Mouse (Mus musculus): ENCODE data around the gene Magi1.

The Magi1 gene

GRCm38 (mm10) chr6:94111833-94112232, 171.9 kb downstream of the Magi1 start:
- no peak for DNase-seq (ENCODE audit: low spot score)

GRCm38 (mm10) chr6:94107401-94108107, 176.2 kb downstream of the Magi1 start:
- no peak for DNase-seq (ENCODE audit: low spot score)

- no peak for DNase-seq (ENCODE audit: low spot score)
These were observed 180.1 kb downstream of the Magi1 start for GRCm38 (mm10) chr6:94103581-94103980.

DNA sequence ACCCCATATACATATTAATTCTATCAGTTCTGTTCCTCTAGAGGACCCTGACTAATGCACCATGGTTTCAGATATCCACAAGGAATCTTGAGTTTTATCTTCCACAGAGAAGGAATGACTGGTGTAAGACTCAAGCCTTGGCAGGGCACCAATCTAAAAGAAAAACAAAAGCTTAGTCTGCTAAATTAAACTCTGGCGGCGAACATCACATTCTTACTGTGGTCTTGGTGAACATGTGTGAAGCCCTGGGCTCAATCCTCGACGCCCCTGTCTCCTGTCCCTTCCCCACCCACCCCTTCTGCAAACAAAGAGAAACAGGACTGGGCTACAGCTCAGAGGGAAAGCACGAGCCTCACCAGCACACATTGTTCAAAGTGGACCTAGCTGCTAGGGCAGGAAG, 182.5 kb downstream of the Magi1 start:
- no peak for DNase-seq (ENCODE audit: low spot score)

DNA sequence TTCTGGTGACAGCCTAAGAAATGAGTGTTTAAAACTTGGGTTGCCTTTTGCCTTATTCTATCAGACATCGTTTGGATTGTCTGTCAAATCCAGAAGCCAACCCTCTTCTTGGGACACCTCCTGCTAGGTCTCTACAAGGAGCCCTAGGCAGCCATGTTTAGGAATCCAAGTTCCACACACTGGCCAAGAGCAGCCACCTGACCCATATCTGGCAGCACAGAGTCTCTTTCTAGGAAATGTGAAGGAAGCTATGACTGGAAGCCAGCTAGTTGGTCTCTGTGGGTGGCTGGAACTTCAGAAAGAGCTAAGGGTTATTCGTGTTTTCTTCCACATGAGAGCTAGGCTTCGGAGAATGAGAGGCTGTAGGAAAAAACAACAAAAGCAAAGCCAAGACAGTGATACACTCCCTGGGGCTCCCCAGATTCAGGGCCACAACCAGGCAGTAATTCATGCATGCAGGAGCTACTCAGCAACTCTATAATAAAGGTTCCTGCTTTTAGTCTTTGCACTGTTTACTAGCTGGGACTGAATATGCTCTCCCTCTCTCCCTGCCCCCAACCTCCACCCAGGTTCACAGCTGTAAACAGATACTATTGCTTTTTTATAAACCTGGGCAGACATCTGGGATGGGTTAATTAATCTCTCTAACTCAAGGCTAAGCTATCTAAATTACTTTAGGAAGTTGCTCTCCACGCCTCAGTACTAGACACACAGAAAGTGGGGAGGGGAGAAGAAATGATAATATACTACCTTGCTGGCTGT, 188.6 kb downstream of the Magi1 start:
- no peak for DNase-seq (ENCODE audit: low spot score)

GRCm38 (mm10) chr6:94092969-94093597, 190.6 kb downstream of the Magi1 start:
- no peak for DNase-seq (ENCODE audit: low spot score)

GRCm38 (mm10) chr6:94092500-94092899, 191.2 kb downstream of the Magi1 start:
- DNase-seq (ENCODE audit: low spot score): no peak

- DNase-seq (ENCODE audit: low spot score): no peak
These were observed 196.9 kb downstream of the Magi1 start for GRCm38 (mm10) chr6:94086855-94087254.

- DNase-seq (ENCODE audit: low spot score): no peak
These were observed 199.0 kb downstream of the Magi1 start for GRCm38 (mm10) chr6:94084752-94085151.

DNA sequence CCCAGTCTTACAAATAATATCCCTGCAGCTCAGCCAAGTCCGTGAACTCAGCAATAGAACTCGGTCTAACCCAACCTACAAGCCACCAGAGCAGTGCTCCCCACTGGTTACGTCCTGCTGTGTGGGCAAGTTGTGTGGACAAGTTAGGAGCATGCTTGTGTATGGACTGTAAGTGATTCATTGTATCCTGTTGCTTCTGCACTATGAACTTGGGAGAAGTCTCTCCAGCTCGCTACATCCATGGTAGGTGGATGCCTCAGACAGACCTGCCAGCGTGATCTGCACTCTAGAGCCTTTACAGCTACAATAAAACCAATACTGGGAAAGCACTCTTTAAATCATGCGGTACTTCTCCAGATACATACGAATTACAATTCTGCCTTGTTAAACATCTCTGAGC, 200.3 kb downstream of the Magi1 start:
- DNase-seq (ENCODE audit: low spot score): no peak

GRCm38 (mm10) chr6:94080933-94081545, 202.7 kb downstream of the Magi1 start:
- no peak for DNase-seq (ENCODE audit: low spot score)

DNA sequence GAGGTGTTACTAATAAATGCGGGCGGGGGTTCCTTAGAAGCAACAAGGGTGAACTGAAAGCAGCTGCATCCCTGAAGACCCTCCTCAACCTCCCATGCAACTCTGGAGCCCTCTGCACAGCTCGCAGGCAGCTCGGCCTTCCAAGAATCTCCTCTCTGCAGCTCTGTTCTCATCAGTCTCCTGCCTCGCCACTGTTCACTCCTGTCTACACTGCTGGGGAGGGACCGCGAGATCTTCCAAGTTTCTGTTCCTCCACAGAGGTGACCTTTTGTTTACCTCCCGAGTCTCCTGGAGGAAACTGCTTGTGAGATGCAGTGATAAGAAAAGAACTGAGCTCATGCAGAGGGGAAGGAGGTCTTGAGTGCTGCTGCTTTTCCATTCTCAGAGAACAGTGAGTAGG, 204.8 kb downstream of the Magi1 start:
- DNase-seq (ENCODE audit: low spot score): no peak

DNA sequence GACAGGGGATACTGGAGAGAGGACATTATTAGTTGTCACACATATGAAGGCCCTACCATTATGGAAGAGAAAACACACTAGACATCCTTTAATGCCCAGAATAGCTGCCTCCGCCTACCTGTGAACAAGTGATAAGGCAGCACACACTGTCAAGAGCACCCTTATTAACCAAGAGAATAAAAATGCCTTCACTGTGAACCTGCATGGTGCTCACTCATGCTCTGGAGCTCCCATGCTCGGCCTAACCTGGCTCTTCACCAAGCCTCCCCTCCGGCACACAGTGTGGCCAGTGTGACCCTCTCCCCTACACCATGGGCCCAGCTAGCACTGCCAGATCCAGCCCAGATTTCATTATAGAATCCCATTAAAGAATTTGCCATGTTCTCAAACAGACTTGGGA, 206.7 kb downstream of the Magi1 start:
- no peak for DNase-seq (ENCODE audit: low spot score)

- no peak for DNase-seq (ENCODE audit: low spot score)
These were observed 207.7 kb downstream of the Magi1 start for GRCm38 (mm10) chr6:94075990-94076389.

- DNase-seq (ENCODE audit: low spot score): no peak
These were observed 208.5 kb downstream of the Magi1 start for GRCm38 (mm10) chr6:94075228-94075627.

DNA sequence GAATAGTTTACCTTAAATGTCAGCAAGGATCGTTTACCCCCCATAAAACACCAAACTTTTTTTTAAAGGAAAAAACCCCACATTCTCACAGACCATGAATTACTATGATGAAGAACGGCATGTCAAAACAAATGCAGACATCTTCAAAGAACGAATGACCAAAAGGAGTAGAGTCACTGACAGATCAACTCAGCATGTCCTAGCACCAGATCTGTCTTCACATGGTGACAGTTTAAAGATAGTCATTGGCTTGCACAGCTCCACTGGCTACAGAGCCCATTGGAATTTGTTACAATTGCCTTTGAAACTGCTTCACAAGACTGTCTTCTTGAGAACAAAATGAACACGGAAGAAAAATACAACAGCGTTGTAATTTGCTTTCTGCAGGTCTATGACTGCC, 212.0 kb downstream of the Magi1 start:
- DNase-seq (ENCODE audit: low spot score): no peak

DNA sequence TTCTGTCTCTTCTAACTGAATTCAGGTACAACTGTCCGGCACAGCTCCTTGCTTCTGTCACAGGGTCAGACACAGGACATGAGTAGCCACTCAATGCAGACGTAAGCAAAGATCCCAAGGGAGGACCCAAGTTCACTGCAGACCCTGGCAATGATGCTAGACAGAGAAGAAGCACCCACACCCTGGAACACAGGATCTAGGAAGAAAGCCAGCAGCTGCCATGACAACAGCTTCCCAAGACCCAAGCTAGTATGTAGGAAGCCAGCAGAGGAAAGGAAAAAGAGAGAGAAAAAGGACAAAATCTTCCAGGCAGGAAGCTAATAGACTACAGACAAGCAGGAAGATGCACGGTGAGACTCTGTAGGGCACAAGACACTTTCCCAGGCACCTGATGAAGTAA, 213.0 kb downstream of the Magi1 start:
- DNase-seq (ENCODE audit: low spot score): no peak

DNA sequence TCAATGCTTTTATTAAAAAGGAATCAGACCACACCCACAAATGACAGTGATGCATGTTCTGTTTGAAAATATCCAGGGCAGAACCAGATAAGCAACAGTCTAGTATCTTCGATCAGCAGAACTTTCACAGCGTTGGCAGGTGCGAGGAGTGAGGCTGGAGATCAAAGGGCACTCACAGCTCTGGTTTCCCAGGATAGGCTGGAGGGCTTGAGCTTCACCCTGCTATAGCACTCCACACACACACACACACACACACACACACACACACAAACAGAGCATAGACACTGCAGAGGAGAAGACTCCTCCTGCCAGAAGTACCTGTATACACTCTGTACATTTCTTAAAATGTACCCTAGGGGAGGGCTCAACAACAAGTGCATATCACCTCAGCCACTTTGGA, 214.3 kb downstream of the Magi1 start:
- DNase-seq (ENCODE audit: low spot score): no peak

GRCm38 (mm10) chr6:94067741-94068450, 215.8 kb downstream of the Magi1 start:
- no peak for DNase-seq (ENCODE audit: low spot score)

DNA sequence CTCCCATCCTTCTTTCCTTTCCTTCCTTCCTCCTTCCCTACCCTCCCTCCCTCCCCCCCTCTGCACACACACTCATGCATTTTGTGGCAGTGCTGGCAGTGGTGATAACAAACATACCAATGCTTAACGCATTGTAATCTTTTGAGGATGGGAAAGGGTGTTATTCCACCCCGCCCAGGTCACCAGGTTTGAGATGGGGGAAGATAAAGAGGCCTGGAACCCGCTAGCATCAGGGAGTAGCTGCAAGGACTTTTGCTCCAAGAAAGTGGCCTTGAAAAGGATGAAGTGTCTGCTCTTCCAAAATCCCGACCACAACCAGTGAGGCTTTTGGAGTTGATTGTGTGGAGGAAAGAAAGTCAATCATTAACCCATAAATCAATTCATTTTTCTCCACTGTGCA, 218.9 kb downstream of the Magi1 start:
- no peak for DNase-seq (ENCODE audit: low spot score)

GRCm38 (mm10) chr6:94063542-94063941, 220.2 kb downstream of the Magi1 start:
- DNase-seq (ENCODE audit: low spot score): no peak

- DNase-seq (ENCODE audit: low spot score): no peak
These were observed 222.2 kb downstream of the Magi1 start for GRCm38 (mm10) chr6:94061424-94061980.

All from testis, postnatal 14 days (tissue).